Mouse (Mus musculus): Measurements from ENCODE around the gene Tollip.

GRCm38 (mm10) chr7:141956174-141956566 is 37.9 kb upstream of the Tollip start:
- TF ChIP-seq CTCF (IDR thresholded peaks at IDR 0.05; ENCODE audit: insufficient read depth, low read length): no peak
- no peak for TF ChIP-seq POLR2A (IDR thresholded peaks at IDR 0.05; ENCODE audit: borderline replicate concordance, extremely low read depth, low read depth, low read length)
